Mouse (Mus musculus) heart, postnatal 0 days (tissue): ENCODE results near the gene Ppp6r1.
"Not testable (repeated sequence)": the region's sequence is repeated elsewhere in the genome, so short reads cannot be mapped to it uniquely, and the experiment has no call there.

Experiments
- CTCF ChIP-seq: IDR thresholded peaks from 2 replicates; pipeline ENCODE4 v1.5.1; 2016; ENCODE audit warnings: antibody characterized with exemption, control low read depth, low read depth
- EP300 ChIP-seq: IDR thresholded peaks from 2 replicates; pipeline ENCODE4 v1.6.1; 2016; ENCODE audit warnings: antibody characterized with exemption, low read depth

DNA sequence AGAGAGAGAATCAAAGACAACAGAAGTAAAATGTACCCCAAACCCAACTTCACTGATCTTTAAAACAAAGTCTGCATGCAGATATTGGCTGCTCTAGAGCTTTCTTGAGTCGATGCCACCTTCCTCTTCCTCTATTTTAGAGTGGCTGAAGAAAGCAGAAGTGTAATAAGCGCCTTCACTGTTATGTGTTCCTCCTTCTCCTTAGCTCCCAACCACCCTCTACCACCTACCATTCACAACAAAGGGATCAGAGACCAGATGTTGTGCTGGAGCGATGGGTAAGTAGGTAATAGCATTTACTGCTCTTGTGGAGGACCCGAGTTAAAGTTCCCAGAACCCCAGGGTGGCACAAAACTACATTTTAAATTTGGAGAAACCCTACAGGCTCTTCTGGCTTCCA, 61.8 kb downstream of the Ppp6r1 start:
- TF ChIP-seq EP300, CTCF: not testable (repeated sequence)
